Mouse (Mus musculus) cerebellum, postnatal 36 days (tissue): Measurements from ENCODE around the gene Hoxa9.
A peak's percentile ranks its signal among the peaks of the same experiment; 100 is the strongest.

ENCODE experiments used
- DNase-seq, 2 experiments: peaks; one replicate each; pipeline ENCODE4 v3.0.0; 2021 to 2022; ENCODE audit warnings: mixed read lengths in 2 of 2

Gene Hoxa9

DNA sequence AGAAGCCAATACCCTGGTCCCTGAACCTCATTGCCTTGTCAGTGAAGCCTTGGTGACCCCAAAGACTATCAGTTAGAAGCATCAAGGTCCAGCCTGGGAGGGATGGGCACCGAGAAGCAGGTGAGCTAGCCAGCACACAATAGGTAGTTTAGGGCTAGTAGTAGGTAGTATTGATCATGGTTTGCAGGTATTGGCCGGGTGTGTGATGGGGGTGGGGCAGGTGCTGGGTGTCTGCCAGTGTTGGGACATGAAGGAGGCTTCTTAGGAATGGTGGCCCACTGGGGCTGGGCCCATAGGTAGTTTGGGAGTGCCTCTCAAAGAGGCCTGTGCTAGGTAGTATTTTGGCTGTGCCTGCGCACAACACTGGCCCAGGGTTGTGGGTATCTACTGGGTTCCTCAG is 15.8 kb downstream of the Hoxa9 start:
- DNase-seq = no peak

GRCm38 (mm10) chr6:52214271-52214670 is 16.6 kb downstream of the Hoxa9 start:
- DNase-seq = no peak

DNA sequence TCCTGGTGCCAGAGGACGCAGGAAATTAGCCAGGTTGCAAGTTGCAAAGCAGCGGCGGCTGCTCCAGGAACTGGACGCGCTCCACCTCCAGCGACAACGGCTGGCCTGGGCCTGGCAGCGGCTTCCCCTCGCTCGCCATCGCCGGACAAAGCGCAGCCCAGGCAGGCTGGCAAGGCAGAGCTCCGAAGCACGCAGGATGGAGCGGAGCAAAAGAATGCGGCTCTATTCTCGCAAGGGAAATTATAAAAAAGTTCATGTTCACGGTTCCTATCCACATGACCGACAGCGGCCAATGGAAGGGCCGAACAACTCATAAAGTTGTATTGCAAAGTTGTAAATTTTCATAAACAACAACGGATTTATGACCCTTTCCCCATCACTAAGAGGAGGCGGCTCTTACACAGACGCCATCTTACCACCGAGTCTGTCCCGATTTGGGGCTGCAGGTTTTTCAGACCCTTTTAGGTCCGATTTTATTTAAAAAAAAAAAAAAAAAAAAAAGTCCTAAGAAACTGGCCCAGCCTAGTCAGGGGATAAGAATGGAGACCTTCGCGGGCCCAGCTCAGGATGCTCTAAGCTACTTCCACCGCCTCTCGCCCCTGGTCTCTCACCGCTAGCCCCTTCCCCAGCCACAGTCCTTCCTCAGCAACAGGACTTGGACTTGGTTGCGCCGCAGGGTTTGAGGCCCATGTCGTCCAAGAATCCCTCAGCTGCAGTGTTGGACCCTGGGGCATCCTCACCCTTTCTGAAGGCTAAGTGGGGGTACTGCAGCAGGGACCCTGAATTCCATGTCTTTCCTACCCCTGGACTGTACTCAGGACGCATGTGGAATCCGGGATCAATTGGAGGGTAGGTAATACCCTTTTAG is 17.5 kb downstream of the Hoxa9 start, which contains the start of the genes Hoxa3 and Gm28308:
TSS of gene Hoxa3 (minus strand) at position 218 of the 868 bp plus-strand sequence.
TSS of gene Gm28308 (minus strand) at position 221 of the 868 bp plus-strand sequence.
- DNase-seq = no peak

DNA sequence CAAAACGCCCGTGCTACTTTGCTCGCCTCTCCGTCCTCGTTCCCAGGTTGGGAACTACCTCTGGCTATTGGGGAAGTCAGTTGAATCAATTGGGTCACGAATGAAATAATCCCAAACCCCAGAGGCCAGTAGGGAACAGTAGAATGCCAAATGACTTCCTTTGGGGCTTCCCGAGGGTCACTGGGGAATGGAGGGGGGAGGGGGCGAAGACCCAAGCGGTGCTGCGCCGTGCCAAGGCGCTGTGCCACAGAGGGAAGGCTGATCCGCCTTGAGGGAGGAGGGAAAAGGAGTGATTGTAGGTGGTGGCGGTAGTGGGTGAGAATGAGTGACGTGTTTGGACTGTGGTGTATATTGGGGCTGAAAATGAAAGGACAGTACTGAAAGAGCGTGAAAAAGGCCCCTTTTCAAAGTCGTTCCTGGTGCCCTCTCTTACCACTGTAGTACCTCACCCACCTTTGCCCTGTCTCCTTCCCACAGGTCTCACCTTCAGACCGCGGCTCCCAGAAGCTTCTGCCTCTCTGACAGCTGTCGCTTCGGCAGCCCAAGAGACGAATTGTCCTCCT is 18.3 kb downstream of the Hoxa9 start:
- DNase-seq = no peak

- DNase-seq = no peak
These were observed 18.9 kb downstream of the Hoxa9 start for GRCm38 (mm10) chr6:52211961-52212360.

- peak; percentile 49 to 62 for DNase-seq
These were observed 19.5 kb downstream of the Hoxa9 start for GRCm38 (mm10) chr6:52211170-52211935.

GRCm38 (mm10) chr6:52209685-52210046 is 21.2 kb downstream of the Hoxa9 start:
- no peak for DNase-seq

GRCm38 (mm10) chr6:52208868-52209684 is 21.8 kb downstream of the Hoxa9 start:
- DNase-seq = no peak

GRCm38 (mm10) chr6:52208072-52208867 is 22.6 kb downstream of the Hoxa9 start, which contains the start of gene Hoxa6:
Gene Hoxa6, minus strand, starts transcription at chr6:52208722.
- no peak for DNase-seq

- DNase-seq = no peak
These were observed 23.3 kb downstream of the Hoxa9 start for GRCm38 (mm10) chr6:52207684-52207976.

- no peak for DNase-seq
These were observed 23.8 kb downstream of the Hoxa9 start for GRCm38 (mm10) chr6:52206882-52207683.

GRCm38 (mm10) chr6:52205638-52206621 is 25.0 kb downstream of the Hoxa9 start:
- no peak for DNase-seq

DNA sequence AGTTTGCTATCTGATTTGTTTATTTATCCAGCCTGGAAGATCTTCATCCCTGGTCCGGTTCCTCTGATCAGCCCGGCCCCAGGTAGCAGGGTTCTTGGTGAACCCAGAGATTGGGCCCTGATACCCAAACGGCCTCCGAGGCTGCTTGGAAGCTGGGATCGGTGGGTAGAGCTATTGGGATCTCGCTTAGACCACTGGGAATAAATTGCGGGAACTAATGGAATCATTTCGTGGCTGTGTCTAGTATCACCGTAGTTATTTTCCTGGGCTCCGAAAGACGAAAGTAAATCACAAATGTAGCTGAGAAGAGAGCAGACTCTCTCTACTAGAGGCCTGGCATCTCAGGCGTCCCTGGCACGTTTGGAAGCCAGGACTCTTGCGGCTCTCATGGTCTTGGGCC is 25.7 kb downstream of the Hoxa9 start:
- DNase-seq = no peak

- no peak for DNase-seq
These were observed 26.7 kb downstream of the Hoxa9 start, which contains the start of gene Hoxa5 for GRCm38 (mm10) chr6:52204050-52204752. Gene Hoxa5, minus strand, starts transcription at chr6:52204587.

GRCm38 (mm10) chr6:52203371-52204049 is 27.4 kb downstream of the Hoxa9 start:
- DNase-seq = no peak

GRCm38 (mm10) chr6:52203121-52203370 is 27.8 kb downstream of the Hoxa9 start:
- DNase-seq = no peak

DNA sequence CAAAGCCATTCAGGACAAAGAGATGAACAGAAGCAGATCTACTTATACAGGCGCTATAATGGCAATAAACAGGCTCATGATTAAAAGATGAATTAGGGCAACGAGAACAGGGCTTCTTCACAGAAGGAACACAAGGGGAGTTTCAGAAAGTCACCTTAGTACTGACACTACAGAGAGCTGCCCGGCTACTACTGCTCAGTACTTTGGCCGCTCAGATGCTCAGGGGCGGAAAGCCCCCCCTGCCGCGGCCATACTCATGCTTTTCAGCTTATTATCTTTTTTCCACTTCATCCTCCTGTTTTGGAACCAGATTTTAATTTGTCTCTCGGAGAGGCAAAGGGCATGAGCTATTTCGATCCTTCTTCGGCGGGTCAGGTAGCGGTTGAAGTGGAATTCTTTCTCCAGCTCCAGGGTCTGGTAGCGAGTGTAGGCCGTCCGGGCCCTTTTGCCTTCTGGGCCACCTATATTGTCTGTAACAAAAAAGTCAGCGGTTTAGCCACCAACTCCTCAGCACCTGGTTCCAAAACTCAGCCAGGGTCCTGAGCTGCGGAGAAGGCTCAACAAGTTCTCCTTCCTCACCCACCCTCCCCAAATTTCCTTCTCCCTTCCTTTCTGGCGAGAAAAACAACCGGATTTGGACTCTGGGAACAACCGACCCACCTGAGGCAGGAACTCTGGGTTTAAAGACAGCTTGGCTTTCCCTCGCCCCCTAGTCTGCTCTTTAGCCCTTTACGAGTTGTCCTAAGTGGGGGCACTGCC is 28.3 kb downstream of the Hoxa9 start:
- DNase-seq = no peak

GRCm38 (mm10) chr6:52201269-52201668 is 29.6 kb downstream of the Hoxa9 start:
- no peak for DNase-seq
